Mouse (Mus musculus) forebrain, embryonic 11.5 days (tissue): ENCODE results near the gene Rasd2. TPM values are rescaled to one million over a fixed set of nuclear protein-coding genes. Genes with fewer than 3 reads are reported as not detected.

Experiments used
- ATAC-seq: fragments of 200-750 bp; cut with Nextera tagmentation; replicated peaks from 2 replicates; pipeline ENCODE4 v1.8.0; 2017; ENCODE audit warnings: moderate TSS enrichment; ENCODE audit not compliant: low FRiP score
- DNase-seq: peaks from one replicate; pipeline ENCODE4 v3.0.0-alpha.2; 2017; ENCODE audit warnings: low spot score
- H3K27ac ChIP-seq: fragments of 300-500 bp; sonication (generic); 2 replicates; pipeline ENCODE4 v1.5.1; 2014; ENCODE audit warnings: low read depth, low read length
- H3K27me3 ChIP-seq: fragments of 300-500 bp; sonication (generic); 2 replicates; pipeline ENCODE4 v1.6.1; 2014; ENCODE audit warnings: mild to moderate bottlenecking, low read length, mixed read lengths; ENCODE audit not compliant: control insufficient read depth, insufficient read depth
- H3K36me3 ChIP-seq: fragments of 300-500 bp; sonication (generic); 2 replicates; pipeline ENCODE4 v1.6.1; 2014; ENCODE audit warnings: mild to moderate bottlenecking, low read length, moderate library complexity, mixed read lengths; ENCODE audit not compliant: control insufficient read depth, insufficient read depth
- H3K4me1 ChIP-seq: fragments of 300-500 bp; sonication (generic); replicated peaks from 2 replicates; pipeline ENCODE4 v1.6.1; 2014; ENCODE audit warnings: low read length, mixed read lengths; ENCODE audit not compliant: control insufficient read depth, insufficient read depth
- H3K4me2 ChIP-seq: fragments of 300-500 bp; sonication (generic); 2 replicates; pipeline ENCODE4 v1.6.1; 2014; ENCODE audit warnings: low read depth, mild to moderate bottlenecking, low read length, moderate library complexity, mixed read lengths; ENCODE audit not compliant: severe bottlenecking
- H3K4me3 ChIP-seq: fragments of 300-500 bp; sonication (generic); 2 replicates; pipeline ENCODE4 v1.5.1; 2014; ENCODE audit warnings: low read depth, low read length
- H3K9ac ChIP-seq: fragments of 300-500 bp; sonication (generic); 2 replicates; pipeline ENCODE4 v1.6.1; 2014; ENCODE audit warnings: low read length
- H3K9me3 ChIP-seq: fragments of 300-500 bp; sonication (generic); 2 replicates; pipeline ENCODE4 v1.6.1; 2016; ENCODE audit warnings: low read length, mixed read lengths; ENCODE audit not compliant: control insufficient read depth
- WGBS: fragments of 180-500 bp; shearing (Covaris S2); extraction: QIAGEN DNeasy Blood & Tissue Kit; methylation state at CpG from one replicate; pipeline ENCODE4 v1.1.7; 2014; 5-methylcytosine and 5-hydroxymethylcytosine counted together
- polyA plus RNA-seq: library from polyadenylated mRNA; unstranded; fragments of >200 nt; fragmentation: Nextera tagmentation; extraction: Ambion mirVana; gene quantifications from 2 replicates; pipeline ENCODE4 v1.2.1, GENCODE M21; 2014

Rasd2 gene
- polyA plus RNA-seq, 1 experiment from 2014 or later = not detected

GRCm38 (mm10) chr8:75213307-75213651 lies 465 bp upstream of the Rasd2 start:
- peak overlapping the region; percentile 43 for H3K9ac ChIP-seq
- peak overlapping the region; percentile 95 for H3K4me2 ChIP-seq
- DNase-seq (no peak), ATAC-seq (peak; percentile 39; the same call in 1 of the 2 replicates)
- H3K27ac ChIP-seq = no peak overlapping the region
- peak overlapping the region; percentile 43 for H3K4me3 ChIP-seq
- H3K27me3 ChIP-seq = peaks cover 40% of the 10 kb centered on the region
- H3K36me3 ChIP-seq = no peaks in the 10 kb centered on the region
- WGBS = under 1% methylated on average over 36 of the region's 36 CpGs
- H3K9me3 ChIP-seq = no peaks in the 10 kb centered on the region
- H3K4me1 ChIP-seq = peaks cover 5% of the 10 kb centered on the region; the same call in 1 of the 2 replicates

DNA sequence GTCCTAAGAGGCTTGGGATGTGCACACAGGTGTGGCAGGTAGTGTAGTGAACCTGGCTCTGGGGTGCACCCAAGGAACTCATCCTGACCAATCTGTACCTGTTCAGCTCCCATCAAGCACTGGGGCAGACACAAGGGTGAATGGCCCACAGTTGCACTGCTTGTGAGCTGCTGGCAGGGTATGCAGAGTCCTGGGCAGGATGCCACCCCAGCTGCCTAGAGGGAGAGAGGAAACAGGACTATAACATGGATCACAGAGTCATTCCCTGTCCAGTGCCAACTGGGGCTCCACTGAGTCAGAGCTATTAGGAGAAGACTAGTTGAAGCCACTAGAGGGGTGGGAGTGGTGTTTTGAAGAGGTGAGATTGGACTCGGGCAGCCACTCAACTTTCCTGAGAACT lies 1.3 kb downstream of the Rasd2 start:
- no peak overlapping the region for H3K4me3 ChIP-seq
- WGBS = 82% methylated on average over 1 of the region's 1 CpGs
- H3K9me3 ChIP-seq = no peaks in the 10 kb centered on the region
- no peak overlapping the region for H3K27ac ChIP-seq
- DNase-seq = peak; percentile 46
- peaks cover 40% of the 10 kb centered on the region for H3K27me3 ChIP-seq
- H3K4me2 ChIP-seq = no peak overlapping the region
- H3K36me3 ChIP-seq = no peaks in the 10 kb centered on the region
- H3K4me1 ChIP-seq = peaks cover 5% of the 10 kb centered on the region; the same call in 1 of the 2 replicates
- H3K9ac ChIP-seq = no peak overlapping the region
- ATAC-seq = no peak

- Histone ChIP-seq H3K4me2 (no peak overlapping the region), H3K27me3 (peaks cover 40% of the 10 kb centered on the region), H3K4me1 (peaks cover 5% of the 10 kb centered on the region; the same call in 1 of the 2 replicates), H3K9me3 (no peaks in the 10 kb centered on the region), H3K27ac (no peak overlapping the region), H3K36me3 (no peaks in the 10 kb centered on the region), H3K4me3 (no peak overlapping the region), H3K9ac (no peak overlapping the region)
- DNase-seq (peak; percentile 26), ATAC-seq (no peak)
- WGBS = 24% methylated on average over 5 of the region's 5 CpGs
These were observed 2.2 kb downstream of the Rasd2 start for GRCm38 (mm10) chr8:75215931-75216330.

- peaks cover 5% of the 10 kb centered on the region; the same call in 1 of the 2 replicates for H3K4me1 ChIP-seq
- no peak overlapping the region for H3K4me3 ChIP-seq
- DNase-seq = peak; percentile 30
- no peak for ATAC-seq
- 89% methylated on average over 8 of the region's 8 CpGs for WGBS
- no peaks in the 10 kb centered on the region for H3K9me3 ChIP-seq
- no peak overlapping the region for H3K4me2 ChIP-seq
- peaks cover 38% of the 10 kb centered on the region for H3K27me3 ChIP-seq
- H3K36me3 ChIP-seq = no peaks in the 10 kb centered on the region
- no peak overlapping the region for H3K9ac ChIP-seq
- H3K27ac ChIP-seq = no peak overlapping the region
These were observed 3.1 kb downstream of the Rasd2 start for GRCm38 (mm10) chr8:75216886-75217285.

DNA sequence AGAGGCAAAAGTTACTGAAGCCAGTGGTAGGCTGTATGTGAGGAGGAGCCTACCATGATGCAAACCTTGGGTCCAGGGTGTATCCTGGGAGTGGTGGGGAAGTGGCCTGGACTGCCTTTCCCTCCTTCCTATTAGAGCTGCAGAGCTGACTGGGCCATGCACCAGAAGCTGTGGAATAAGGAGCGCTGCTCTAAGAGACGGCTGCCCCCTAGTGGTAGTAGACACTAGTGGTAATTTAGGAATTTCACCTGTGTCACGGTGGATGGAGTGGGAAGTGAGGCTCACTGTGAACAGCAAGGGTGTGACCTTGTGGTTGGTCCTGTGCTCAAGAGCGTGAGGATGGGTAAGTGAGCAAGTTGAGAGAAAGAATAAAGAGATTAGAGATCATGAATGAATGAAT lies 4.2 kb downstream of the Rasd2 start:
- no peak overlapping the region for H3K9ac ChIP-seq
- no peaks in the 10 kb centered on the region for H3K36me3 ChIP-seq
- peak; percentile 74 for DNase-seq
- WGBS = 17% methylated on average over 4 of the region's 4 CpGs
- no peaks in the 10 kb centered on the region for H3K9me3 ChIP-seq
- H3K4me3 ChIP-seq = no peak overlapping the region
- ATAC-seq = no peak; the same call in 1 of the 2 replicates
- peaks cover 5% of the 10 kb centered on the region; the same call in 1 of the 2 replicates for H3K4me1 ChIP-seq
- H3K27ac ChIP-seq = no peak overlapping the region
- peaks cover 30% of the 10 kb centered on the region for H3K27me3 ChIP-seq
- no peak overlapping the region for H3K4me2 ChIP-seq

DNA sequence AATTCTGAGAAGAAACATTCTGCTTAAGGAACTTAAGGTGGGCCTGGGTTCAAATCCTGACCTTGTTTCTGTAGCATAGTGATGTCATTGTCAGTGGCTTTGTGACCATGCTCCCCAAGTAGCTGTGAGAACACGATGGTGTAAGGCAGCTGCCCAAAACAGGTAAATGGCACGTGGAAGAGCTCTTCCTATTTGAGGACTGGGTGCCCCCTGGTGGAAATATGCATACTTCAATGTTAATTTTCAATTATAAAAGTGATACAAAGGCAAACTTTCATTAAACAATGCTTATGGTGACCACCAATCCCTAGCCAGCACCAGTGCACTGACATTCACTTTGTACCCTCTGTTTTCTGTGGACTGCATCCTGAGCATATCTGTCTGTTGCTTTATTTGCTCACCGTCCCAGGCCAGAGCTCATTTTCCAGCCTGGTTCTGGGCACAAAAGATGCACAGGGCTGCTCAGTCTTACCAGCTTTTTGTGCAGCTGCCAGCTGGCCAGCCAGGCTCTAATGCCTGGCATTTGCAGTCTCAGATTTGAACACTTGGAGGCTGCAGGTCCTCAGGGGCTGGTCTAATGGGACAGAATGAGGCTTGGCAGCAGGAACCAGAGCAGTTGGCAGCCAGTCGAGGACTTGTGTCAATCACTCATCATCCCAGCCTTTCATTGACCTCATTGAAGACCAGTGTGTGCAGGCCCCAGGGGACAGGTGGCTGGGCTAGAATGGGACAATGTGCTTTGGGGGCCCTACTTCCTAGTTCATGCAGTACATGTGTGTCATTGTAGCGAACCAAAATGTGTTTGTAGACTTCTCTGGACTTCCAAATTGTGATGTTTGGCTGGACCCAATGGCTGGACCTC lies 6.4 kb downstream of the Rasd2 start:
- H3K9me3 ChIP-seq = no peaks in the 10 kb centered on the region
- peaks cover 10% of the 10 kb centered on the region for H3K27me3 ChIP-seq
- no peaks in the 10 kb centered on the region for H3K4me1 ChIP-seq
- WGBS = 57% methylated on average over 5 of the region's 5 CpGs
- H3K9ac ChIP-seq = no peak overlapping the region
- H3K36me3 ChIP-seq = no peaks in the 10 kb centered on the region
- no peak overlapping the region for H3K27ac ChIP-seq
- ATAC-seq (no peak), DNase-seq (peak; percentile 45)
- no peak overlapping the region for H3K4me2 ChIP-seq
- H3K4me3 ChIP-seq = no peak overlapping the region

DNA sequence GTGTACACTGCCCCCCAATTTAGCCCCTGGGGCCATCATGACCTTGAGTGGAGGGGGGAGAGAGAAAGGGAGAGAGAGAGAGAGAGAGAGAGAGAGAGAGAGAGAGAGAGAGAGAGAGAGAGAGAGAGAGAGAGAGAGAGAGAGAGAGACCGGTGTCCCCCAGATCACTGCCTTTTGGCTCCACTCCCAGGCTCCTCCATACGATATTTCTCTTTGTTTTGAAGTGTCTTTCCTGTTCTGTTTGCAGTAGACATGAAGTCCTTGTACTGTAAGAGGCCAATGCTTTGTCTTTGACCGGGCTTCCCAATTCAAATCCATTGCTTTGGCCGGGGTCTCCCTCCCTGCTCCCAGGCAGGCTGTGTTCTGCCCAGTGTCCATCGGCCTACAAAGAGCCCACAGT lies 8.9 kb downstream of the Rasd2 start:
- H3K9ac ChIP-seq = no peak overlapping the region
- H3K36me3 ChIP-seq = no peaks in the 10 kb centered on the region
- no peak overlapping the region for H3K4me3 ChIP-seq
- WGBS = 84% methylated on average over 5 of the region's 5 CpGs
- no peaks in the 10 kb centered on the region for H3K4me1 ChIP-seq
- no peak for ATAC-seq
- no peak for DNase-seq
- H3K4me2 ChIP-seq = no peak overlapping the region
- H3K9me3 ChIP-seq = no peaks in the 10 kb centered on the region
- H3K27ac ChIP-seq = no peak overlapping the region
- H3K27me3 ChIP-seq = no peaks in the 10 kb centered on the region

DNA sequence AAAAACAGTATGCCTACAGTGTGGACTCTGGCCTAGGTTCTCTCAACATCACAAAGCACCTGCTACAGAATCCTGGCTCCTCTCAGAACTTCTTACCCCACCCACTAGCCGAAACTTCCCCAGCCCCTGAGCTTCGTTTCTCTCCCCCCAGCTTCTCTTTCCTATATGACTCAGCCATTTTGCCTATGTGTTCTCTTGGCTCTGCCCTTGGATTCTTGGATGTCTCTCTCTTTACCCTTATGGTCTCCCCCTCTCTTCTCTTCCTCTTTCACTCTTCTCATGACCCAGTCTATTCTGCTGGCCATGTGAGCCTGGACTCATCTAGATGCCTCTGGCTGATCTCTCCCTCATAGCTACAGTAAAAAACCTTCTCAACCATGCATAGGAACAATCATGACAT lies 13.0 kb downstream of the Rasd2 start:
- Histone ChIP-seq H3K27ac (no peak overlapping the region), H3K36me3 (no peaks in the 10 kb centered on the region), H3K9me3 (no peaks in the 10 kb centered on the region), H3K27me3 (no peaks in the 10 kb centered on the region), H3K4me3 (no peak overlapping the region), H3K9ac (no peak overlapping the region), H3K4me1 (no peaks in the 10 kb centered on the region), H3K4me2 (no peak overlapping the region)
- DNase-seq (peak; percentile 14), ATAC-seq (no peak)
- WGBS = 77% methylated on average over 2 of the region's 2 CpGs
